Mouse (Mus musculus) neural tube, embryonic 11.5 days (tissue): ENCODE results near the gene Chst1. TPM values are rescaled to one million over a fixed set of nuclear protein-coding genes. Genes with fewer than 3 reads are reported as not detected.

Experiments used
- ATAC-seq: fragments of 200-750 bp; cut with Nextera tagmentation; 2 replicates; pipeline ENCODE4 v1.8.0; 2017; ENCODE audit warnings: moderate number of reproducible peaks, mild to moderate bottlenecking, moderate TSS enrichment, moderate library complexity; ENCODE audit not compliant: insufficient read depth, low FRiP score, low TSS enrichment
- DNase-seq: peaks from one replicate; pipeline ENCODE4 v3.0.0-alpha.2; 2015; ENCODE audit warnings: low spot score
- H3K27ac ChIP-seq: fragments of 300-500 bp; sonication (generic); 2 replicates; pipeline ENCODE4 v1.5.1; 2014; ENCODE audit warnings: low read depth, mild to moderate bottlenecking, low read length
- H3K27me3 ChIP-seq: fragments of 300-500 bp; sonication (generic); 2 replicates; pipeline ENCODE4 v1.6.1; 2014; ENCODE audit warnings: mild to moderate bottlenecking, low read length, mixed read lengths; ENCODE audit not compliant: control insufficient read depth, insufficient read depth
- H3K36me3 ChIP-seq: fragments of 300-500 bp; sonication (generic); 2 replicates; pipeline ENCODE4 v1.6.1; 2014; ENCODE audit warnings: mild to moderate bottlenecking, low read length, moderate library complexity, mixed read lengths; ENCODE audit not compliant: control insufficient read depth, insufficient read depth
- H3K4me1 ChIP-seq: fragments of 300-500 bp; sonication (generic); 2 replicates; pipeline ENCODE4 v1.6.1; 2014; ENCODE audit warnings: low read length, mixed read lengths; ENCODE audit not compliant: control insufficient read depth, insufficient read depth
- H3K4me2 ChIP-seq: fragments of 300-500 bp; sonication (generic); 2 replicates; pipeline ENCODE4 v1.6.1; 2014; ENCODE audit warnings: low read depth, mild to moderate bottlenecking, moderate library complexity
- H3K4me3 ChIP-seq: fragments of 300-500 bp; sonication (generic); 2 replicates; pipeline ENCODE4 v1.5.1; 2014; ENCODE audit warnings: low read depth, low read length
- H3K9ac ChIP-seq: fragments of 300-500 bp; sonication (generic); 2 replicates; pipeline ENCODE4 v1.6.1; 2014; ENCODE audit warnings: mild to moderate bottlenecking, low read length
- H3K9me3 ChIP-seq: fragments of 300-500 bp; sonication (generic); 2 replicates; pipeline ENCODE4 v1.6.1; 2016; ENCODE audit warnings: low read length; ENCODE audit not compliant: control insufficient read depth
- WGBS: fragments of 180-500 bp; shearing (Covaris S2); extraction: QIAGEN DNeasy Blood & Tissue Kit; methylation state at CpG from one replicate; pipeline ENCODE4 v1.1.7; 2014; 5-methylcytosine and 5-hydroxymethylcytosine counted together
- polyA plus RNA-seq: library from polyadenylated mRNA; unstranded; fragments of >200 nt; fragmentation: Nextera tagmentation; extraction: Ambion mirVana; gene quantifications from 2 replicates; pipeline ENCODE4 v1.2.1, GENCODE M21; 2014

The Chst1 gene
- polyA plus RNA-seq, 1 experiment from 2014 or later = 5.5 TPM

DNA sequence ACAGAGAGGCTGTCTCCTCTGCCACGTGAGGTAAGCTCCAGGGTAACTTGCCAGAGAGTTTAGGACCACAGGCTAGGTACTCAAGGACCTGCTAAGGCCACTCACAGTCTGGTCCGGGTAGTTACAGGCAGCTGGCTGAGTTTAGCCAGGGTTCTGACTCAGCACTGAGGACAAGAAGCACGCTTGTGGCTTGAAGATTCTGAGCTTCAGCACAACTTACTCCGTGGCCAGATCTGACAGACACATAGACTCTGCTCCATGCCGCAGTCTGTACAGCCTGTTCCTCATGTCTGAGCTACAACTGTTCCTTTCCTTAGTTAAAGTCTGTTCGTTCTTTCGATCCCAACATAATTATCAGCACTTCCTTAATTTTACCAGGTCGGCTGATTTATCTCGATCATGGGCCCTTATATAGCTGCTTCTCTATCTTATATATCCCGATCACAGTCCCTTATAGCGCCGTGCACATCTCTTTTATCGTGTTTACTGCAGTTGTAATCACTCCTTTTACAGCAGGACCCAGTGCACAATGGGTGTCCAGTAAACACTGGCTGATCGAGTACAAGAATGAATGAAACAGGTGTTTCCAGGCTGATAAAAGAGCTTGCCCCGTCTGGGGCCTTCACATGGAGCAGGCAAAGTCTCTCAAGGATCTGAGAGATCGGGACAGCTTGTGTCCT lies 17.7 kb downstream of the Chst1 start:
- Histone ChIP-seq H3K4me1 (no peaks in the 10 kb centered on the region), H3K36me3 (no peaks in the 10 kb centered on the region), H3K27ac (no peak overlapping the region), H3K9me3 (no peaks in the 10 kb centered on the region), H3K4me3 (no peak overlapping the region), H3K27me3 (no peaks in the 10 kb centered on the region), H3K4me2 (no peak overlapping the region), H3K9ac (no peak overlapping the region)
- ATAC-seq (no peak), DNase-seq (no peak)
- 80% methylated on average over 16 of the region's 16 CpGs for WGBS

DNA sequence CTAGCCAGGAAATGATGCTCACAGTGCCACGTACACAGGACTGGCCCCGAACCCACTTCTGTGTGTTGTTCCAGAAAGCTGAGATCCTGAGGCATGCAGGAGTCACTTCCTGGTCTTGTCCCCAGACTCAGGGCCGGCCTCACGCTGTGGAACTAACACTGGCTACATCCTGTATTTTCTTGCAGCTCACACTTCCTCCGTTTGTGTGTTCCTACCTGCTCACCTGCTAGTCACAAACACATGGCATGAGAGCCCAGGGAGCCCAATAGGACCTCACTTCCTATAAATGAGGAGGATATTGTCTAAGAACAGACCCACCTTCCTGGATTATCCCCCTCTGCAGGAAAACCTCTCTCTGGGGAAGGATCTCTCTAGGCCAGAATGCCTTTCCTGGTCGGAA lies 18.5 kb downstream of the Chst1 start:
- H3K9ac ChIP-seq = no peak overlapping the region
- no peaks in the 10 kb centered on the region for H3K36me3 ChIP-seq
- DNase-seq (no peak), ATAC-seq (no peak)
- no peak overlapping the region for H3K4me3 ChIP-seq
- no peaks in the 10 kb centered on the region for H3K27me3 ChIP-seq
- H3K4me2 ChIP-seq = no peak overlapping the region
- no peaks in the 10 kb centered on the region for H3K4me1 ChIP-seq
- no peak overlapping the region for H3K27ac ChIP-seq
- WGBS = 75% methylated on average over 6 of the region's 6 CpGs
- no peaks in the 10 kb centered on the region for H3K9me3 ChIP-seq

DNA sequence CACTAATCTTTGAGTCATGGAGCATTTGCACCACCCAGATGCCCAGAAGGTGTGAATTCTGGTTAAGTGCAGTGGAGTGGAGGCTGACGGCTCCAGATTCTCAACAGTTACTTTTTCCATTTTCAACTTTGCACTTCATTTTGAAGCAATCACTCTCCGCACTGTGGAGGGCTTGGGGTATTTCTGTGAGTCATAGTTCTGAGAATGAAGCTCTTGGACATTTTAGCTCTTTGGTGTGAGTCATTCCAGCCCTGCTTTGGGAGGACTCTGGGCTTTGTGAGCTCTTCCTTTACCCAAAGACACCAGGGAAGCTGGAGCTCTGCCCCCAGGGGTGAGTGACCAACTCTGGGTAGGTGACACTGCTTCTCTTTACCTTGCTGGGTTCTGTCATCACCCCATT lies 28.1 kb downstream of the Chst1 start:
- Histone ChIP-seq H3K4me1 (no peaks in the 10 kb centered on the region), H3K9me3 (no peaks in the 10 kb centered on the region), H3K27me3 (no peaks in the 10 kb centered on the region), H3K27ac (no peak overlapping the region), H3K36me3 (no peaks in the 10 kb centered on the region), H3K4me2 (no peak overlapping the region), H3K4me3 (no peak overlapping the region), H3K9ac (no peak overlapping the region)
- DNase-seq (no peak), ATAC-seq (no peak)
- WGBS = 80% methylated on average over 2 of the region's 2 CpGs

DNA sequence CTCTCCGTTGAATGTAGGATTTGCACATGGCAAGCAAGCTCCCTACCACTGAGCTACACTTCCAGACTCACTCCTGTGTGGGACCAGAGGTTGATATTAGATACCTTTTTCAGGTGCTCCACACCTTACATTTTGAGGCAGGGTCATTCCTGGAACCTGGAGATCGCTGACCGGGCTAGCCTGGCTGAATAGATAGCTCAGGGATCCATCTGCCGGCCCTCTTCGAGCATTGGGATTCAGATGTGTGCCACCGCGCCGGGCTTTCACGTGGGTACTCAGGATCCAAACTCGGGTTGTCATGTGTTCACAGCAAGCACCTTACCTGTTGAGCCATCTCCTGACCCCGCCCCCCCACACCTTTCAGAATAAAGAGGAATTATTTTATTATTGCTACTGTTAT lies 31.3 kb downstream of the Chst1 start:
- WGBS = 91% methylated on average over 11 of the region's 11 CpGs
- Histone ChIP-seq H3K4me3 (no peak overlapping the region), H3K9me3 (no peaks in the 10 kb centered on the region), H3K36me3 (no peaks in the 10 kb centered on the region), H3K27ac (no peak overlapping the region), H3K4me1 (no peaks in the 10 kb centered on the region), H3K4me2 (no peak overlapping the region), H3K27me3 (no peaks in the 10 kb centered on the region), H3K9ac (no peak overlapping the region)
- ATAC-seq (no peak), DNase-seq (no peak)

DNA sequence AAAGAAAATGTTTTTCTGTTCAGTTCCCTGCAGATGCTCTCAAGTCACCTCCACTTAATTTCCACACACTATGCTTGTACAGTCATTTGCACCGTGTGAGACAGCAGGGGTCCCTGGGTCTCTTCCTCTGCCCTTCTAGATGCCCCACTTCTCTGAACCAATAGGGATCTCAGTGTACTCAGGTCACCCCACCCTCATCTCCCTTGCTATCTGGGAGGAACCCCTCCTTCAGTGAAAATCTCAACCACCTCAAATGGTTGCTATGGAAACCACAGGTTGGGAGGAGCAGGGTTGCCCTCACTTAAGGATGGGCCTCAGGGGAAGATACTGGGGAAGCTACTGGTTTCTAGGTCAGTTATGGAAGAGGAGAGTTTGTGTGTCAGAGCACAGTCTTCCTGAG lies 32.5 kb downstream of the Chst1 start:
- Histone ChIP-seq H3K27ac (no peak overlapping the region), H3K4me1 (no peaks in the 10 kb centered on the region), H3K9me3 (no peaks in the 10 kb centered on the region), H3K4me3 (no peak overlapping the region), H3K27me3 (no peaks in the 10 kb centered on the region), H3K36me3 (no peaks in the 10 kb centered on the region), H3K4me2 (no peak overlapping the region), H3K9ac (no peak overlapping the region)
- WGBS = 63% methylated on average over 1 of the region's 1 CpGs
- ATAC-seq (no peak), DNase-seq (no peak)

DNA sequence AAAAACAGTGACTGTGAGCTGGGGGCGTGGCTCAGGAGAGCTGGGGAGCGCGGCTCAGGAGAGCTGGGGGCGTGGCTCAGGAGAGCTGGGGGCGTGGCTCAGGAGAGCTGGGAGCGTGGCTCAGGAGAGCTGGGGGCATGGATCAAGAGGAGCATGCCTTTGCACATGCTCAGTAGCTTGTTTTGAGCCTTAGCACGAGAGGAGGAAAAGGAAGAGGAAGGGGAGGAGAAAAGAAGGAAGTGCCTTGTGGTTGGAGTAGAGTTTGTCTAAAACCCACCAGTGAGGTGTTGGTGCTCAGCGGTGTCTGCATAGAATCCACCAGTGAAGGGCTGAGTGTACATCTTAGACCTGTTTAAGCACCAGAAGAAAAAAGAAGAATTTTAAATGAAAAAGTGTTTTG lies 41.0 kb downstream of the Chst1 start:
- H3K9me3 ChIP-seq = no peaks in the 10 kb centered on the region; the same call in 1 of the 2 replicates
- no peaks in the 10 kb centered on the region; the same call in 1 of the 2 replicates for H3K4me1 ChIP-seq
- ATAC-seq (no peak), DNase-seq (no peak)
- no peak overlapping the region for H3K4me3 ChIP-seq
- no peak overlapping the region for H3K9ac ChIP-seq
- no peak overlapping the region for H3K4me2 ChIP-seq
- H3K27ac ChIP-seq = no peak overlapping the region
- 25% methylated on average over 7 of the region's 8 CpGs for WGBS
- H3K27me3 ChIP-seq = no peaks in the 10 kb centered on the region
- no peaks in the 10 kb centered on the region for H3K36me3 ChIP-seq

DNA sequence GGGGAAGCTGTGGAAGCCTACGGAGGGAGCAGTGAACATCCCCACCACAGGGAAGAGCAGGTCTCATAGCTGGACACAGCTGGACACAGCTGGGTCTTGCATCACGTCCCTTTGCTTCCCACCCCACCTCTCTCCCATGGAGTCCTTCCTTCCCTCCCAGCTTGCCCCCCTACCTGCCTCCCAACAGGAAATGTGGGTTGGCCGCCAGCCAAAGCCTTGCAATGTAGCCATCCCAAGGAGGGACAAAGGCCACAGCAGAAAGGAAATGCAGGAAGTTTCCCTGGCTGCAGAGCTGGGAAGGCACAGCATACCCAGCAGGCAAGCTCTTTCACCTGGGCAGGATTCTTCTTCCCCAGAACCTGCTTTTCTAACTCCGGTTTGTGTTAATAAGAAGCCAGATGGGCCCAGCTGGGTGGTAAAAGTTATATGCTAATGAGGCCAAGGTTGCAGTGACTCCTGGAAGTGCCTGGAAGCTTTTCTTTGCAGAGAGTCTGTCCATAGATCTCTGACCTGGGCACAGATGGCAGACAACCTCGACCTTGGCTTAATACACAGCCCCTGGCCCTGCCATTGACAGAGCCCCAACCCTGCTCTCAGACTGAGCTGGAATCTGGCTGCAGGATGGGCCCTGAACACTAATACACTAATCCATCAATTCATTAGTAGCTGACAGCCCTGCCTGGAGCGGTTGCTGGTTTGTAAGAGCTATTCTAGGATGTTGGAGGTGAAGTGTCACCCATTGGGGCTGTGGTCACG lies 46.0 kb downstream of the Chst1 start:
- ATAC-seq (no peak), DNase-seq (no peak)
- Histone ChIP-seq H3K27ac (no peak overlapping the region), H3K9me3 (no peaks in the 10 kb centered on the region; the same call in 1 of the 2 replicates), H3K36me3 (no peaks in the 10 kb centered on the region), H3K4me2 (no peak overlapping the region), H3K4me3 (no peak overlapping the region), H3K9ac (no peak overlapping the region), H3K4me1 (no peaks in the 10 kb centered on the region; the same call in 1 of the 2 replicates), H3K27me3 (no peaks in the 10 kb centered on the region)
- WGBS = 46% methylated on average over 7 of the region's 7 CpGs

DNA sequence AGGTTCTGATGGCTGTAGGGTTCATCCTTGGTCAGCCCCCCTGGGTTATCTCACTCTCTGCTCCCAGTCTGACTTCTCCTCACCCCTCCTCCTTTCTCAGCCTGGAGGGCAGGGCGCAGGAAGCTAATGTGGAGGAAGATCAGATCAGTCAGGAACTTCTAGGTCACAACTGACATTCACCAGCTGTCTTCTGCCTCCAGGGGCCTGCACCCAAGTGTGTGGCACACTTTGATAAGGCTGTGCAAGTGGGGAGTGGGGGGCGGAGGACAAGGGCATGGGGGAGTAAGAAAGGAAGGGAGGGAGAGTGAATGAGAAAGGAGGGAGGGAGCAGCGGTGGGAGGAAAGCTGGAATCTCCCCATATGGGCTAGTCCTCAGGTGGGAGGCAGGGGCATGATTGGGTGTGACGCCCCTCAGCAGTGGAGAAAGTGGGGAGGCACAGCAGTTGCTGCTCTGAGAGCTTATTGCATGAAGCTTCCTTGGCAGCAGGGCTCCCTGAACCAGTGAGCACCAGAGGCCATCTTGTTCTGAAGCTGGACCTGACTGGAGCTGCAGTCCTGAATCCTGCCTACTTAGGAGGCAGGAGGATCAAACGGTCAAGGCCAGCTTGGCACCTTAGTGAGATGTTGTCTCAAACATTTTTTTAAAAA lies 49.8 kb downstream of the Chst1 start:
- Histone ChIP-seq H3K4me2 (no peak overlapping the region), H3K27me3 (no peaks in the 10 kb centered on the region), H3K4me1 (no peaks in the 10 kb centered on the region; the same call in 1 of the 2 replicates), H3K9me3 (no peaks in the 10 kb centered on the region), H3K4me3 (no peak overlapping the region), H3K27ac (no peak overlapping the region), H3K36me3 (no peaks in the 10 kb centered on the region), H3K9ac (no peak overlapping the region)
- WGBS = 61% methylated on average over 5 of the region's 5 CpGs
- no peak for ATAC-seq
- DNase-seq = no peak
